Mouse (Mus musculus) cerebellum, postnatal 10 days (tissue): ENCODE measurements around the gene Prss35.

Experiments used
- DNase-seq, 2 experiments: peaks; one replicate each; pipeline ENCODE4 v3.0.0; 2021; ENCODE audit warnings: mixed read lengths in 2 of 2

Prss35 gene

GRCm38 (mm10) chr9:86734795-86735194 lies 8.7 kb upstream of the Prss35 start:
- DNase-seq, result no peak

DNA sequence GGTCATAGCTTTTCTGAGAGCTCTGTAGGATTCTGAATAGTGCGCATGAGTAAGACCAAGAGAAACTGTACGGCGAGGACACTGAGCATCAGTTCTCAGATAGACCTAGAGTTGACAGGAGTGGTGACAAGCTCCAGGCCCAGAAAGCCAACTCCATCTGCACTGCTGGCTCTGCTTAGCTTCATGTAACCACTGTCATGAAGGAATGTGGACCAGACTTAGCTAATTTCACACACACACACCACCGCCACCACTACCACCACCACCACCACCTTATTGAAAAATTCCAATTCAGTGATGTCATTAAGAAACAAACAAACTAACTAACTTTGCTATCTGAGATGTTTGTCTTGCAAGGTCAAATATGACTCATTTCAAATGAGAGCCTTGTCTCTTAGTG lies 6.5 kb upstream of the Prss35 start:
- DNase-seq, result no peak

DNA sequence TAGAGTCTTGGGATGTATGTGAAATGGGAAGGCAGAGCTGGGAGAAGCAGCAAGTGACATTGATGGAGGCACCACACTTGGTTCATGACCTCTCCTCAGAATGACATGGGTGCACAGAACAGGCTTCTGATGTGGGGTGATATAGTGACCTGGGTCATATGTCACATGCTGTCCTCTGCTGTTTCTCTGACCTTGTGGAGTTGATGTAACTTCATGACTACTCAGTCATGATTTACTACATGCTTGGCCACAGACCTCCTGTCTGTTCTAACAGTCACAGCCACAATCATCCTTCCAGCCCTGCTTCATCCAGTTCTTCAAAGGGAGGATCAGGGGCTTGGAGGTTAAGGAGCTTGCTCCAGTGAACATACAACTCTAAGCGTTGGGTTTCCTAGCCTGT lies 5.4 kb upstream of the Prss35 start:
- no peak for DNase-seq

DNA sequence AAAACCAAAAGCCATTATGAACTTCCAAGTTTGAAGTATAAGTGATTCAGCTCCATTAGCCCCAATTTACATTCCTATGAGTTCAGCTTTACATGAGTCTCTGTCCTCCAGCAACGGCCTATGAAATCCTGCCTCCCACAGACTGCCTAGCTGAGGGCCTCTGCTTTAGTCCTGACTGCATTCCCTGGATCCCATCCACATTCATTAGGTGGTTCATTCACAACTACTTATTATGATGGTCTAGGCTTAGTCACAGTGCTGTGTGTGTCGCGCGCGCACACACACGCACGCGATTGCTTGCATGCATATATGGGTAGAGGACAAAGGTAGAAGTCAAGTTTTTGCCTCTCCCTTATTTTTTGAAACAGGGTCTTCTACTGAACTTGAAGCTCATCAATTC lies 4.6 kb upstream of the Prss35 start:
- no peak for DNase-seq

- DNase-seq, result no peak
Observed at GRCm38 (mm10) chr9:86739971-86740370, 3.5 kb upstream of the Prss35 start.

DNA sequence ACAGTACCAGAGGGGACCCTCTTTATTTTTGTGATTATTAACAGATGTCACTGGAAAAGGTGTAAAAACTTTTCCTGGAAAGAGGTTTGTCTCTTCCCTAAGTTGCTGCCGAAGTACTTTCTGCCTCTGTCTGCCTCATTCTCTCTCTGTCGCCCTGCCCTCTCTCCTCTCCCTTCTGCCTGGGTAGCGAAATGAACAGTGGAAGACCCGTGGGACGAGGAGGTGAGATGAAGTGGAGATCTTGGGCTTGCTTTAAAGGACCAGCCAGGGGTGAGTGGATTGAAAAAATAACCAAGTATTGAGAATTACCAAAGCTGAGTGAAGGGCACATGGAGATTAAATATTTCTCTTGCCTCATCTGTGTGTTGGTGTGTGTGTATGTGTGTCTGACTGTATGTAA lies 592 bp downstream of the Prss35 start:
- no peak for DNase-seq

DNA sequence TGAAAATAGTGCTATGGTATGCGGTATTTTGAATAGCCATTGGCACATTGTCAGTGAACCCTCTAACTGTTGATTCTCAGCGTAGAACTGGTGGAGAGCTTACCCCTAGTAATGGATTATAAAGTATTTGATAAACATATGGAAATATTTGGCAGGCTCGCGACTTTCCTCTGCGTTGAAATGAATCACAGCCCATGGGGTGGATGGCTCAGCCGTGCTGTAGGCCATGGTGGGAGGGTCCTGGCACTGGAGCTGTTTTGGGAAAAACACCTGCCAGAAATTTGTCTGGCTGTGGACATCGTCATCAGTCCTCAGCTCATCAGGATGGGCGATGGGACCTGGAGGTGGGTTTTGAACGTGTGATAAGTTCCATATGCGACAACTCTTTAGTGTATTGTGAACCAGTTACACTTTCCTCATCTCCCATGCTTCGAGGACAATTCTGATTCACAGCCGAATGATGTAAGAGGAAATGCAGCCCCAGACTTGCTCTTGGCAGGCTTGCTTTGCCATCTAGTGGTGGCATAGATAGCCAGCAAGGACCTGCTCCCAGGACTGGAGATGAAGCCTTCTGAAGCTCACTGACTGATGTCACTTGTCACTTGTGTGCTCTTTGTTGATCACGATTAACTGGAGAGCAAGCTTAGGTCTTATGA lies 2.6 kb downstream of the Prss35 start:
- DNase-seq, result peak; percentile 85 to 86

- DNase-seq, result no peak
Observed at GRCm38 (mm10) chr9:86762477-86763376, 19.3 kb downstream of the Prss35 start.

GRCm38 (mm10) chr9:86764002-86764401 lies 20.6 kb downstream of the Prss35 start:
- no peak for DNase-seq

GRCm38 (mm10) chr9:86766991-86767390 lies 23.5 kb downstream of the Prss35 start:
- no peak for DNase-seq

- DNase-seq, result no peak
Observed at GRCm38 (mm10) chr9:86772897-86773296, 29.4 kb downstream of the Prss35 start.

DNA sequence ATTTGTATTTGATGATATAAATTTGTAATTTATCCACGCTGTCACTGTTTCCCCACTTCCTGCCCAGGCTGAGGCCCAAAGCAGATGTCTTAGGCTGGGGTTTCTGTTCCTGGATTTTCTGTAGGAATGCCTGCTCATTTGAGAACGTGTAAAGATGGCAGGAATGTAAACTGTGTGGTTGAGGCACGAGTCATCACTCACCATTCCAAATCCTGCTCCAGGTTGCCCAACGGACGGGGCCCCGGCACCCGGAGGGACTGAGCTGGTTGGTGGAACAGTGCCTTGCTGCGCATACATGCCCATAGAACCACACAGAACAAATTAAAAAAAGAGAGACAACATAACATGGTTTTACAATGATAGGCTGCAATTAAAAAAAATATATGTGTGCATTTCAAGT lies 30.5 kb downstream of the Prss35 start:
- DNase-seq, result no peak

- DNase-seq, result no peak
Observed at GRCm38 (mm10) chr9:86775374-86775773, 31.9 kb downstream of the Prss35 start.

DNA sequence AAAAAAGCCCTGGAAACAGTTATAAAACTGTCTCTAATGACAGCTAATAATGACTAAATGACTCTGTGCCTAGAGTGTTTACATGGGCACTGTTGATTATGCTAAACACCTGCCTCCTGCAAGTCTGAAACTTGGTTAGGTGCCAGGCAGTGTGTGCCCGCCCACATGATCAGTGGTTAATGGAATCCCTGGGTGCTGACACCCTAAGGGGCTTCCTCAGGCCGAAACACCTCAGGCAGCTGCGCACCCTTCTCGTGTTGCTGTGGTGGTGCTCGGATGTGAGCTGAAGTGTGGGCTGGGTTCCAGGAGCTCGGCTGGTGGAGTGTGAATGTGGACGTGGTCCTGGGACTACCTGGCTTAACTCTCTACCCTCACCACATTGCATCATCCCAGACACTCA lies 33.9 kb downstream of the Prss35 start:
- DNase-seq, result peak; percentile 19 to 20

GRCm38 (mm10) chr9:86778212-86778611 lies 34.8 kb downstream of the Prss35 start:
- DNase-seq, result no peak

DNA sequence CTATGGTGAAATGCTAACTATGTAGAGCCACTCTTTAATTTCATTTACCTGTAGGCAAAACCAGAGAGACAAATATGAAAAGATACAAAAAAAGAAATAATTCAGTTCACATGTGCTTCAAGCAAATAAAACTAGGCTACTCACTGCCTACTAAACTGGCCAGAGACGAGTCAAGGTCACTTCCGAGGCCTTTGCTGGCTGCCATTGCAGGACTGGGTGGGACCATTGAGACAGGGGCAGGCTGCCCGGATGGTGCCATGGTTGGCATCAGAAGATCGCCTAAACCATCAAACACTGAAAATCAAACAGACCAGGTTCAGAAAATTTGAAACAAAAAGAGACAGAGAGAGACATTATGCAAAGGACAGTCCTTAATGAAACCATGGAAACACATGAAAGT lies 38.0 kb downstream of the Prss35 start:
- DNase-seq, result no peak

DNA sequence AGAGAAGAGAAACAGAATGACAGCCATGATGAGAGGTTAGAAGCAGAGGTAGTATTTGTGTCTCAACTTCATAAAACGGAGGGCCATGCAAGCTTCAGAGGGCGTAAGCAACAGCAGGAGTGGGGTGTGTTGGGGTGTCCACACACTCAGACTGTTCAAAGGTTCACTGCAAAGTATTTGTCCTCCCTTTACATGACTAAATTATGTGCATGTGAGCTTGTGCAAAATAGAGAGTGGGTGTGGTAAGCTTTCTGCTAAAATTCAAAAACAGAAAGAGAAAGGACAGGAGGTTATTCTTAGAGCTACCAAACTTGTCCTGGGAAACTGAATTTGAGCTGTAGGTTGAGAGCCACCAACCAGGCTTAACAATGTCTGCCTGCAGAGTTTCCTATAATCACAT lies 39.4 kb downstream of the Prss35 start:
- no peak for DNase-seq

- DNase-seq, result no peak
Observed at GRCm38 (mm10) chr9:86789186-86789585, 45.7 kb downstream of the Prss35 start.

DNA sequence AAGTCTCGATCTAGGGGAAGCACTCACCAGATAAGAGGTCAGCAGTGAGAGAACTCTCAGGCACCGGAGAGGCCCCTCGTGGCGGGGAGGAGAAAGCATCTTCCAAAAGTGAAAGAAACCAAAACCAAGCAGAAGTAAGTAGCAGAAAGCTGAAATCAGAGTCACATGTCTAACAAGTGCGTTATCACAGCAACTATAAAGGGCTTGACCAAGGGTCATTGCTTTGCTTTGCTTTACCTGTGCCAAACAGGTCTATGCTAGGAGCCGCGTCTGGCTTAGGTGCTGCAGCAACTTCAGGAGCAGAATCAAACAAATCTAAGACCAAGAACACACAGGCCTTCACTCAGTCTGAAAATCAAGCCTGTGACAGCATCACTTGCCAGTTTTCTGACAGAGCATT lies 48.5 kb downstream of the Prss35 start:
- DNase-seq, result no peak

DNA sequence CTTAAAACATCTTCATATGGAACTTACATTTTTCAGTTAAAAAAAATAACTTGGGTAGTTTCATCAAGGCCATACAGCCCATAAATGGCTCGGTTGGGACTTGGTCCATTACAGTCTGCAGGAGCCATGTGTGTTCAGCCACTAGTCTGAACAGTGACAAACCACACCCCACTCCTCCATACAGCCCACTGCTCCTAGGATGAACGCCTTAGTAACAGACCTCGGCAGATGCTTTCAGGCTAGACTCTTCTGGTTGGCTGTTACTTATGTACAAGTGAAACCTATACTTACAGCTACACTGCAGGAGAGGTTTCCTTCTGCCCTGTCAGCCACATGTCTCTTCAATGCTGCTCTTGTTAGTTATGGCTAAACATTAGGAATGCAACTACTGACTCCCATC lies 51.8 kb downstream of the Prss35 start:
- DNase-seq, result no peak

DNA sequence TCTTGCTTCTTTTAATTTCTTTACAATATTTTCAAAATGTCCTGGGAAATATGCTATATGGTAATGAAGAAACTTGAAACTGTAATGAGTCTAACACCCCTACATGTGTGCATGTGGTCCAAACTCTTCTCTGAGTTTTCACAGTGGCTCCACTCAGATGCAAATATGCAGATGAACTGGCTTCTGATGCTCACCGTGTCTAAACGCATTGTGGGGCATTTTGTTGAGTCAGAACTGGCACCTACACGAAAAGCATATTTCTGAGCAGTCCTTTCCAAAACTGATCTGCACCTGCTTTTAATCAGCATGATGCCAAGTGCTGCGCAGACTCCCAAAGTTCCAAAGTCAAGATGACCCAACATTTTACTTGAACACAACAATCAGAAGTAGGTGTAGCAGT lies 54.1 kb downstream of the Prss35 start:
- no peak for DNase-seq

DNA sequence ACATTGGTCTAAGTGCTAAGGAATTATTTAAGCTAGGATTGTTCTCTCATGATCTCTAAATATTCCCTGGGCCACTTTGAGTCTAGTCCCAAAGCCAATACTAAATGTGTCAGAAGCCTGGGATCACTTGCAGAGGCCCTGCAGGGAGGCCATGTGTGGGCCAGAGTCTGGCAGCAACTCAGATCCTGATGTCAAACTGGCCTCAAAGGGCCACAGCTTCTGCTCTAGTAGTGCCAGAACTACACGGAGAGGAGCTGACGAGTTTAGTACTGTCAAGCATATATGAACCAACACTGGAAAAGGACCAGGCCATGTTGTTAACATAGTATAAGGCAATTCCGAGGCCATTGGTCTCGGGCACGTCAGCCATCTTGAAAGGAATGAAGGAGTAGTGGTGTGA lies 54.7 kb downstream of the Prss35 start:
- peak; percentile 17 to 20 for DNase-seq

GRCm38 (mm10) chr9:86798686-86799085 lies 55.2 kb downstream of the Prss35 start:
- no peak for DNase-seq

DNA sequence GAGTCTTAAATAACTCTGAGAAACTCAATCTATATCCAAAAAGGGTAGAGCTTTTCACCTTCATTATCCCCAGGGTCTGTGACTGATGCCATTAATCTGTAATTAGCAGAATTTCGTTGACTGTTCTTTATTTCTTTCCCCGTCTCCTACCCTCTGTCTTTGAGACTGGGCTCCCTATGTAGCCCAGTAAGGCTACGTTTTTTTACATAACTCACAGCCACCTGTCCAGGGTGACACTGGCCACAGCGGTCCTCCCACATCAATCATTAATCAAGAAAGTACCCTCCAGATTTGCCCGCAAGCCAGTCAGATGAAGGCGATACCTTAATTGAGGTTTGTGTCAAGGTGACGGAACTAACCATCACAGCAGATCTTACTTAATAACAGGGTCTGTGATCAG lies 55.6 kb downstream of the Prss35 start:
- no peak for DNase-seq
